Mouse (Mus musculus) neutrophil, adult 5-6 weeks (primary cell): Measurements from ENCODE around the gene Msl2. TPM values are rescaled to one million over a fixed set of nuclear protein-coding genes. Genes with fewer than 3 reads are reported as not detected.

Source experiments
- ATAC-seq: fragments of 151-379, 151-347 bp; 2 replicates; pipeline ENCODE4 v1.8.0; 2017; ENCODE audit warnings: mild to moderate bottlenecking, moderate TSS enrichment; ENCODE audit not compliant: insufficient number of reproducible peaks, poor library complexity, low FRiP score, severe bottlenecking; ENCODE audit errors: extremely low read depth
- total RNA-seq: library from RNA; stranded (forward); fragments of 200-1000 nt; gene quantifications from 2 replicates; pipeline ENCODE4 v1.2.3, GENCODE M21; 2017

Gene Msl2
- total RNA-seq, 1 experiment from 2014 or later: 91.0 TPM

- peak; percentile 67 for ATAC-seq
Observed at GRCm38 (mm10) chr9:101073041-101073986, 587 bp upstream of the Msl2 start.

GRCm38 (mm10) chr9:101074332-101075021 is 576 bp downstream of the Msl2 start:
- peak; percentile 13; the same call in 1 of the 2 replicates for ATAC-seq

GRCm38 (mm10) chr9:101075091-101075581 is 1.2 kb downstream of the Msl2 start:
- peak; percentile 10; the same call in 1 of the 2 replicates for ATAC-seq

- no peak for ATAC-seq
Observed at GRCm38 (mm10) chr9:101075694-101076093, 1.8 kb downstream of the Msl2 start.

GRCm38 (mm10) chr9:101076095-101076875 is 2.4 kb downstream of the Msl2 start:
- ATAC-seq: peak; percentile 16; the same call in 1 of the 2 replicates

DNA sequence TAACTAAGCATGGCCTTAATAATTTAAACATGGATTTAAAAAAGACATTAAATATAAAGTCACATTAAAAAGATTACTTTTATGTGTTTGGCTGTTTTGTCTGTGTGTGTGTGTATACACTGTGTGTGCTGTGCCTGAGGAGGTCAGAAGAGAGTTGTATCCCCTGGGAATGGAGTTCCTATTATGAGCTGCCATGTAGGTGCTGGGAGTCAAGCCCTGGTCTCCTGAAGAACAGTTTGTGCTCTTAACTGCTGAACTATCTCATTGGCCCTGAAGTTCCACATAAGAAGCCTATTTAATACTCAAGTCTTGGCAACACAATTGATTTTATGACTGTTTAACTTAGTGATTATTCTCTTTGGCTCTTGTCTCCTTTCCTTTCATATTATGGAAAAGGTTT is 3.6 kb downstream of the Msl2 start:
- ATAC-seq: no peak

DNA sequence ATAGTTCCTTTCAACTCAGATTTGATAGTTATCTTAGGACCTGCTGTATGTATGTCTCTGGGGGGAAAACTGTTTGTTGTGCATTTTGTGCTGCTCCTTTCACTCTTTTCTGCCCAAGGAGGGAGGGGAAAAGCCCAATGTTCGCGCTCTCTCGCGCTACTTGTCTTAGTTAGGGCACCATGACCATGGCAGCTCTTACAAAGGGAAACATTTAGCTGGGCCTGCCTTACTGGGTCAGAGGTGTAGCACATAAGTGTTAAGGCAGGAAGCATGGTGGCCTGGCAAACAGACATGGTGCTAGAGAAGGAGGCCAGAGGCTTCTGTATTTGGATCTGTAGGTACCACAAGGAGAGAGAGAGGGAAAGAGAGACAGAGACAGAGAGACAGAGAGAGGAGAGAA is 4.7 kb downstream of the Msl2 start:
- no peak for ATAC-seq

DNA sequence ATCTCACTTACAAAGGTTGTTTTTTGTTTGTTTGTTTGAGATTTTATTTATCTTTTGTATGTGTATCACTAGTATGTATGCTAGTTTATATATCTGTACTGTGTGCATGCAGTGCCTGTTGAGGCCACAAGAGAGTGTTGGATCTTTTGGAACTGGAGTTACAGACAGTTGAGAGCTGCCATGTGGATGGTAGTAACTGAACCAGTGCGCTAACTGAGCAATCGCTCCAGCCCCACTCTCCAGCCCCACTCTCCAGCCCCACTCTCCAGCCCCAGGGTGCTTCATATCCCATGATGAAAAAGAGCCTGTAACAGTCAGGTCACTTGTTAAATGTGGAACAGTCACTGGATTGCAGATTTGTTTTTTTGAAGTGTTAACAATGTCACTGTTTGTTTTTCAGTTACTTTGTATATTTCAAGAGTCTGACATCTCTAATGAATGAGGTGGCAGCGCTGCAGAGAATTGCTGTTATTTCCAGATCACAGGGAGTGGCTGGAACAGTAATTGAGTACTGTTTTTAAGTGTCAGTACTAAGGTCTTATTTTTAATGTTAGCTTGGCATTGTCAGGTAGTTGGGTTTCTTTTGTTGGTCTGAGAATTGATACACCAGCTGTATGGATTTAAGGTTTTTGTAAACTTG is 6.3 kb downstream of the Msl2 start:
- no peak for ATAC-seq

DNA sequence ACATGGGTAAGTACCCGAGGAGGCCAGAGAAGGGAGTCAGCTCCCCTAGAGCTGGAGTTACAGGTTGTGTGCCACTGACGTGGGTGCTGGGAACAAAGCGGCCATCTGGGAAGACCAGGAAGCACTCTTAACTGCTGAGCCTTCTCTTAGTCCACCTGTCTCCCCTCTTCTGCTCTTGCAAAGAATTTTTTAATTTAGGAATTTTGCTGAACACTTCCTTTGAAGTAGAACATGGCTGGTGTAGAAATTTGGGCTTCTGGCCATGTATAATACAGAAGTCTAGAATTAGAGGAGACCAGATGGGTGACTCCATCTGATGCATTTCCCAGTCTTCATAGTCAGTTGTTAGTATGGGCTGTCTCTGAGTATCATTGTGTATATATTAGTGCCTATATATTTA is 9.8 kb downstream of the Msl2 start:
- no peak for ATAC-seq

DNA sequence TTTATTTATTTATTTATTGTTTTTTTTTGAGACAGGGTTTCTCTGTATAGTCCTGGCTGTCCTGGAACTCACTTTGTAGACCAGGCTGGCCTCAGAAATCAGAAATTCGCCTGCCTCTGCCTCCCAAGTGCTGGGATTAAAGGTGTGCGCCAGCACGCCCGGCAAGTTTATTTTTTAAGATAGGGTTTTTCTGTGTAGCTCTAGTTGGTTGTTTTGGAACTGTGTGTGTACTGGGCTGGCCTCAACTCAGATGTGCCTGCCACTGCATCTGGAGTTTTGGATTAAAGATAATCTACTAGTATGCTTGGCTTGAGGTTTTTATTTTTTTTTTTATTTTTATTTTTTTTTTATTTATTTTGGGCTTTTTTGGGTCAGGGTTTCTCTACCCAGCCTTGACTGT is 21.5 kb downstream of the Msl2 start:
- no peak for ATAC-seq

- no peak for ATAC-seq
Observed at GRCm38 (mm10) chr9:101096461-101096860, 22.6 kb downstream of the Msl2 start.

GRCm38 (mm10) chr9:101097542-101097941 is 23.6 kb downstream of the Msl2 start:
- ATAC-seq: peak; percentile 81

DNA sequence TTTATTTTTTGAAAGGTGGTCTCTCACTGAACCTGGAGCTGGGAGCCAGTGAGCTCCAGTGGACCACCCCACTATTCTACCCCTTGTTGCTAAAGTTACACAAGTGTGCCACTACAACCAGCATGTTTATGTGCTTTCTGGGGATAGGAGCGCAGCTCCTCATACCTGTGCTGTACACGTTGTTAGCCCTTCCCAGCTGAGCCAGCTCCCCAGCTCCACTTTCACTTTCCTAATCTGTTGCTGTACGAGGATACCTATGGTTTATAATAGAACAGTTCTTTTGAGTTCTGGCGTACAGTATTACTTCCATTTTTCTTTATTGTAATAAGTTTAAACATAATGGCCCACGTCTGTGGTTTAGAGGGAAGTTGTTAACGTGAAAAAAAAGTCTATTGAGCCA is 25.5 kb downstream of the Msl2 start:
- no peak for ATAC-seq

DNA sequence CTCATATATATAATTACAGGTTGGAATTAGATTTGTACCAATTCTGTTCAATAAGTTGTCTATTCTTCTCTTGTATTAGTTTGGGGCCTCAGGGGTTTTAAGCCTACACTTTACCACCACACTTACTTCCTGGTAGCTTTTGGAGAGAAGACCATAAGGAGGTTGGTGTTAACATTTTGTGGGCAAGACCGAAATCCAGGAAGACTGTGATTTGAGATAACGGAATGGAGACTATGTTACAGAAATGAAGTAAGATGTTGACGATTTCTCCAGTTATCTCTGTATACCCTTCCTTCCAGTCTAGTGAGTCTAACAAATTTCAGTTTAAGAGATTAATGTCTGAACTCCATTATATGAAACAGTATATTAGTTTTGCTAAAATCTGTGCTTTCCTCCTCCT is 26.3 kb downstream of the Msl2 start:
- ATAC-seq: no peak

DNA sequence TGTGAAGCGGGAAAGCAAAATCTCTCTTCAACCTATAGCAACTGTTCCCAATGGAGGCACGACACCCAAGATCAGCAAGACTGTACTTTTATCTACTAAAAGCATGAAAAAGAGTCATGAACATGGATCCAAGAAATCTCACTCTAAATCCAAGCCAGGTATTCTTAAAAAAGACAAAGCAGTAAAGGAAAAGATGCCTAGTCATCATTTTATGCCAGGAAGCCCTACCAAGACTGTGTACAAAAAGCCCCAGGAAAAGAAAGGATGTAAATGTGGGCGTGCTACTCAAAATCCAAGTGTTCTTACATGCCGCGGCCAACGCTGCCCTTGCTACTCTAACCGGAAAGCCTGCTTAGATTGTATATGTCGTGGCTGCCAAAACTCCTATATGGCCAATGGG is 27.6 kb downstream of the Msl2 start:
- no peak for ATAC-seq

DNA sequence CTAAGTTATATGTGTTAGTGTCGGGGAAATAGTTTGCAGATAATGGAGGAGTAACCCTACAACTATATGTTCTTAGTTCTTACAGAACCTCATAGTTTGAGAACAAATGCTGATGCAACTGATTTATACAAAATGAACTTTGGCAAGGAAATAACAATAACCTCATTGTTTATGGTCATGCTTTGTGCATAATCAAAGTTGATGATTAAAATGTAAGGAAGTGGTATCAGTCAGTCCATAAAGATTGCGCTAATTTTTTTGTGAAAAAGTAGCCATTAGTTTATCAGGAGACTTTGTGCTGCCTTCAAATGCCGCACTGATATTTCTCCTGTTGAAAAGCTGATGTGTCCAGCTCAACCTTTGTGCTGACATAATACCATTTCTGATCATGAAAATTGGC is 28.4 kb downstream of the Msl2 start:
- no peak for ATAC-seq

DNA sequence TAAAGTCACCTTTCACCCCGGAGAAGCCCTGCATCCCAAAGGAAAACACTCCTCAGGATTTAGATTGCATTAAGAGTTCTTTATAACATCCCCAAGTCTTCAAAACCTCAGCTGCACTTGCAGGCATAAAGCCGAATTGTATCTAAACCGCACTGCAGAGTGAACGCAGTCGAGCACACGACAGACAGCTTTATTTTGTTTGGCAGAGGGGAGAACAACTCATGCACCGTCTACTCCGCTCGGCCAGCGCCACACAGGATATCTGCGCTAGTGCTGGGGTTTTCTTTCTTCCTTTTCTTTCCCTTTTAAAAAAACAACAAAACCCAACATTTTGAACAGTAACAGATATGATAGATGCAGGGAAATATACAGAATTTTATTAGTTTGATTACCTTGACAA is 31.0 kb downstream of the Msl2 start:
- ATAC-seq: no peak

DNA sequence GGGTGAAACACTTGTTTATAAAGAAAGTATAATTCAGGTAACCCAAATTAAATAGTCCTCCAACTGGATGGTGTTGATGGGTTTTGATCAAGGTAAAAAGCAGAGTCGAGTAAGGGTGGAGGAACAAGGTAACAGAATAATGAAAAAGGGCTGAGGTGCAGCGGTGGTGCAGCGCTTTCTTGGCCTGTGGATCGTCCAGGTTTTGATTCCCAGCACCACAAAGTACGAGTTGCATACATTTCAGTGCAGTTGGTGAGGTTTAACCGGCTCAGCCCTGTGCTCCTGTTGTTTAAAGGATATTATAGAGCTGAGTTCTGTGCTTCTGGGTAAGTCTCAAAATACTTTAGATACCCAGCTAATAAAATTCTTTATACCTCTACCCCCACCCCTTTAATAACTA is 31.8 kb downstream of the Msl2 start:
- ATAC-seq: no peak

DNA sequence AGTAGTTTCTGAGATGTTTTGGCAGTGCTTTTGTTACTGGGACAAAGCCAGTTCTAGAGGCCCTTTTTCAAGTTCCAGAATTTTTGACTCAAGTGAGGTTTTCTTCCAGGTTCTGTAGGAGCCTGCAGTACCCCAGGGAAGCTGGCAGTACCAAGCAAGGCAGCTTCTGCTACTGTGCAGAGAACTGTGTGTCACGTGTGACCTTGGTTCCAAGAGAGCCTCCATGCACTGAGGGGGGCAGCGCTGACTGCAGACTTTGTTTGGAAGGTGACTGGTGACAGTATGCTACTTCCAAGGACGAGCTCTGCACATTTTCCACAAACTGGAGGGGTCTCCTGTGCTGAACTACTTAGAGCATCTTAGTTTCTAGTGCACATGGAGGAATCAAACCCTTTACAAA is 33.5 kb downstream of the Msl2 start:
- ATAC-seq: no peak
